Mouse (Mus musculus): Measurements from ENCODE around the gene Arhgap31. TPM values are rescaled to one million over a fixed set of nuclear protein-coding genes. Genes with fewer than 3 reads are reported as not detected.
A peak's percentile ranks its signal among the peaks of the same experiment; 100 is the strongest.

Arhgap31 gene
- polyA plus RNA-seq, 1 experiment from 2014 or later = 6.3 TPM

DNA sequence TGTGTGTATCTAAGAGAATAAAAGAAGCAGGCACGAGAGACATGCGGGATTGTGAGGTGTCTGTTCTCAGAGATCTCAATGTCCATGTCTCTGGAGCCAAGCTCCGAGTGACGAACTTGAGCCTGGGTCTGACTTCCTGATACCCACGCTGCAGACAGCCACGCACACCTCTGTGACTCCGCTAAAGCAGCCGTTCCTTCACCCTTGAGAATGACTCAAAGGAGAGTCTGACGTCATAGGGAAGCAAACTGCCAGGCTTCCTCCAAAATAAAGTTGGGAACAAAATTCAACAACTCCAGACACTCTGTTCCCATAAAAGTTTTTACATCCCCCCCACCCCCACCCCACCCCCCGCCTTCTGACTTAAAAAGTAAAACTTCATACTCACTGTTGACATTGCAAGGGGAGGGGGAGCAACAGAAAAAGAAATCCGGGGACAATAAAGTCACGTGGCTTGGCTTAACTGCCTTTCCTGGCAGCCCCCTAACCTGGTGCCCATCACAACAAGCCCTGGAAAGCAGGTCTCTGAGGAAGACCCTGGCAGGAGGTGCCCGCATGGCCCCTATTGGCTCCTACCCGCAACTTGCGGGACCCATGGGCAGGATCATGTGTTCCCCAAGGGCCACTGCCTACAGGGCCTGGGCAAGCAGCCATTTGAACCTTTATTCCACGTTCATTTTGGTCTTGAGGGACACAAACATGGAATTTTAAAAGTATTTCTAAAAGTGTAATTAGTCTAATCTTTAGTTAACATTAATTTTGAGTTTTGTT lies 12.5 kb downstream of the Arhgap31 start:
- 86% methylated on average over 16 of the region's 16 CpGs for WGBS
- Histone ChIP-seq H3K27me3 (ENCODE audit: control insufficient read depth, insufficient read depth, low read length) (no peaks in the 10 kb centered on the region), H3K27ac (replicated peaks; ENCODE audit: low read depth, low read length) (no peak overlapping the region), H3K4me3 (replicated peaks; ENCODE audit: low read depth, low read length) (no peak overlapping the region), H3K9ac (replicated peaks; ENCODE audit: low read length) (no peak overlapping the region), H3K4me2 (ENCODE audit: low read length) (no peak overlapping the region), H3K4me1 (ENCODE audit: control insufficient read depth, insufficient read depth, low read length) (0 out of 2 replicates have a peak, but pooled peaks cover 8% of the 10 kb centered on the region), H3K36me3 (ENCODE audit: control insufficient read depth, insufficient read depth, low read length) (no peaks in the 10 kb centered on the region), H3K9me3 (ENCODE audit: control insufficient read depth, low read length) (no peaks in the 10 kb centered on the region)
- no peak for DNase-seq
- ATAC-seq (ENCODE audit: low FRiP score, low TSS enrichment) = no peak

DNA sequence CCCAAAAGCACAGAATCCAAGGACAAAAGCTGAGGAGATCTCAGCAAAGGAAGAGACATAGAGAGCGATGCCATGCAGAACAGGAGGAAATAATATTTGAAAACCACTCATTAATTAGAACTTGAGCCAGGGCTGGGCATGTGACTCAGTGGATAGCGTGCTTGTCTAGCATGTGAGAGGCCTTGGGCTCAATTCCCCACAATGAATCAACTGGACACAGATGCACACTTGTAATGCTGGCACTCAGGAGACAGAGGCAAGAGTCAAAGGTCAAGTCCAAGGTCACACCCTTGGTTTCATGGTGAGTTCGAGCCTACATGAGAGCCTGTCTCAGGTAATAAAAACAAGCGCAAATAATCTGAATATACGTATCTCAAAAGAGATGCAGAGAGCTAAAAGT lies 15.5 kb downstream of the Arhgap31 start:
- Histone ChIP-seq H3K4me3 (replicated peaks; ENCODE audit: low read depth, low read length) (no peak overlapping the region), H3K4me1 (ENCODE audit: control insufficient read depth, insufficient read depth, low read length) (0 out of 2 replicates have a peak, but pooled peaks cover 8% of the 10 kb centered on the region), H3K4me2 (ENCODE audit: low read length) (no peak overlapping the region), H3K9me3 (ENCODE audit: control insufficient read depth, low read length) (no peaks in the 10 kb centered on the region), H3K36me3 (ENCODE audit: control insufficient read depth, insufficient read depth, low read length) (no peaks in the 10 kb centered on the region), H3K27ac (replicated peaks; ENCODE audit: low read depth, low read length) (no peak overlapping the region), H3K27me3 (ENCODE audit: control insufficient read depth, insufficient read depth, low read length) (no peaks in the 10 kb centered on the region), H3K9ac (replicated peaks; ENCODE audit: low read length) (no peak overlapping the region)
- DNase-seq = no peak
- no peak for ATAC-seq (ENCODE audit: low FRiP score, low TSS enrichment)
- WGBS = 86% methylated on average over 5 of the region's 5 CpGs

DNA sequence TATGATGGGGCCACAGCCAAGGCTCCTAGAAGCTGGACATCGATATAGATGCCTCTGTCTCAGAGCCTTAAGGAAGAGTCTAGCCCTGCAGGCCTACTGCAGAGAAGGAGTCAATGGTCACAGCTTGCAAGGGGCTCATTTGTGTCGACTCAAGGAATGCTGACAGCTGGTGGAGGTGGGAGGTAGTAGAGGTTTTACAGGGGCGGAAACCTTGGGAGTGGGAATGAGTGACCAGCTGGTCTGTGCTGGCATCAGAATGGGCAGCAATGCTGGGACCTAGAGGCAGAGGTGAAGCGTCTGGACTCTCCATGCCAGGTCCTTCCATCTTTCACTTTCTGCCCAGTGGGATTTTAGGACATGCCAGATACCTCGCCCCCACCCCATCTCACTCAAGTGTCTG lies 17.5 kb downstream of the Arhgap31 start:
- DNase-seq = no peak
- H3K36me3 ChIP-seq (ENCODE audit: control insufficient read depth, insufficient read depth, low read length) = no peaks in the 10 kb centered on the region
- H3K27me3 ChIP-seq (ENCODE audit: control insufficient read depth, insufficient read depth, low read length) = no peaks in the 10 kb centered on the region
- no peaks in the 10 kb centered on the region for H3K9me3 ChIP-seq (ENCODE audit: control insufficient read depth, low read length)
- H3K4me1 ChIP-seq (ENCODE audit: control insufficient read depth, insufficient read depth, low read length) = no peaks in the 10 kb centered on the region
- no peak overlapping the region for H3K4me2 ChIP-seq (ENCODE audit: low read length)
- H3K27ac ChIP-seq (replicated peaks; ENCODE audit: low read depth, low read length) = no peak overlapping the region
- 84% methylated on average over 5 of the region's 5 CpGs for WGBS
- H3K9ac ChIP-seq (replicated peaks; ENCODE audit: low read length) = no peak overlapping the region
- no peak for ATAC-seq (ENCODE audit: low FRiP score, low TSS enrichment)
- no peak overlapping the region for H3K4me3 ChIP-seq (replicated peaks; ENCODE audit: low read depth, low read length)

DNA sequence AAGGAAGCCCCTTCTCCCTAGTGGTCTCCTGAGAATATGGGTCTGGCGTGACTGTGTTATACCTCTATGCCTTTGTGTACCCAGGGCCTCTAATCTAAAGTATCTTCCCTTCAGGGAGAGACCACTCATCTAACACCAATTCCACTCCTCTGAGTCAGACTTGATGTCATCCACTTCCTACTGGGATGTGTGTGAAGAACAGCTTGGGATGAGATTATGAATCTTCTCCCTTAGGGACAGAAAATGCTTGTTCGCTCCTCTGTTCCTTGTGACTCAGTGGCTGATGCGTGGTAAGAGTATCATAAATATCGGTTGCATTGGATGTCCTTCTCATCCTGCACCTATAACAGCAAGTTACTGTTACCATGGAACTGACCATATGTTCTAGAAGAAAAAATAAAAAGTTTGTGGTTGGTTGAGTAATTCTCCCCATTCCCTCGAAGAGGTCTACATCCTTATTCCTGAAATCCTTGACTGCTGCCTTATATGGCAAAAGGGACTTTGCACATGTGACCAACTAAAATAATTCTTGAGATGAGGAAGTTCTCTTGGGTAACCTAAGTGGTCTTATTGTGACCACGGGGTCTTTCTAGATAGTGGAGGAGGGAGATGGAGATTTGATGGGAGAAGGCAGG lies 18.1 kb downstream of the Arhgap31 start:
- DNase-seq (no peak), ATAC-seq (ENCODE audit: low FRiP score, low TSS enrichment) (no peak)
- WGBS = 95% methylated on average over 6 of the region's 6 CpGs
- Histone ChIP-seq H3K4me1 (ENCODE audit: control insufficient read depth, insufficient read depth, low read length) (no peaks in the 10 kb centered on the region), H3K27me3 (ENCODE audit: control insufficient read depth, insufficient read depth, low read length) (no peaks in the 10 kb centered on the region), H3K4me3 (replicated peaks; ENCODE audit: low read depth, low read length) (no peak overlapping the region), H3K9me3 (ENCODE audit: control insufficient read depth, low read length) (no peaks in the 10 kb centered on the region), H3K36me3 (ENCODE audit: control insufficient read depth, insufficient read depth, low read length) (no peaks in the 10 kb centered on the region), H3K4me2 (ENCODE audit: low read length) (no peak overlapping the region), H3K27ac (replicated peaks; ENCODE audit: low read depth, low read length) (no peak overlapping the region), H3K9ac (replicated peaks; ENCODE audit: low read length) (no peak overlapping the region)

DNA sequence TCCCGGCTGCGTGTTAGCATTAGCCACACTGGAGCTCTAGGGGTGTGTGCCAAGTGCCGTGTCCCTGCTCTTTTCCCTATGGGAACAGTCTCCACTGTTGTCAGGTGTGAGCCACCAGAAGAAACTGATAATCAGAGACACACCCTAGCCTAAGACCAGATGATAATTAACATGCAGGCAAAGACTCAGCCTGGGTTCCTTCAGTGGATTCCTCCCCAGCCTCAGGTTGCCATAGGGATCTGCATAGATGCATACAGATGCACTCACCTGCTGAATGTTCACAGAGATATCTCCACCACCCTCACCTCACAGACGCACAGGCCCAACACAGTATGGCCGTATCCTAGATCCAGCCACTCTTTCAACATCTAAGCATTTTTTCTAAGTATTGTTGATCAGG lies 22.6 kb downstream of the Arhgap31 start:
- Histone ChIP-seq H3K27ac (replicated peaks; ENCODE audit: low read depth, low read length) (no peak overlapping the region), H3K4me3 (replicated peaks; ENCODE audit: low read depth, low read length) (no peak overlapping the region), H3K9me3 (ENCODE audit: control insufficient read depth, low read length) (no peaks in the 10 kb centered on the region), H3K36me3 (ENCODE audit: control insufficient read depth, insufficient read depth, low read length) (no peaks in the 10 kb centered on the region), H3K4me1 (ENCODE audit: control insufficient read depth, insufficient read depth, low read length) (no peaks in the 10 kb centered on the region), H3K27me3 (ENCODE audit: control insufficient read depth, insufficient read depth, low read length) (no peaks in the 10 kb centered on the region), H3K9ac (replicated peaks; ENCODE audit: low read length) (no peak overlapping the region), H3K4me2 (ENCODE audit: low read length) (no peak overlapping the region)
- 85% methylated on average over 5 of the region's 5 CpGs for WGBS
- ATAC-seq (ENCODE audit: low FRiP score, low TSS enrichment) (no peak), DNase-seq (no peak)

DNA sequence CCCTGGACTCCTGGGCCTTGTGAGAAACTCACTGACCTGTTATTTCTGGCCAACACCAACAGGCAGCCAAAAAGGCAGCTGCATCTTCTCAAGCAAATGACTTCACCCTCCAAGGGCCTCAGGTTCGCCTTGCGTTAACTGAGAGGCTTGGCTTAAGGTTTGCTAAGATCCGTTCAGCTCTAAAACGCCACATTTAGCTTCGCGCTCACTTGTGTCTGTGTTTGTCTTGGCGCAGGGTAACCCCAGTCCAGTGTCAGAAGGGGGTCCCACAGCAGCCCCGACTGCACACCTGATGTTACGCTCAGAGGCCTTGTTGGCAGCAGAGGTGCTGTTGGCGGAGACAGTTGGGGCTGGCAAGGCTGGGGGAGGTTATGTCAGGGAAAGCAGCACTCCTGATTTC lies 23.3 kb downstream of the Arhgap31 start:
- DNase-seq (no peak), ATAC-seq (ENCODE audit: low FRiP score, low TSS enrichment) (no peak)
- Histone ChIP-seq H3K27ac (replicated peaks; ENCODE audit: low read depth, low read length) (no peak overlapping the region), H3K9ac (replicated peaks; ENCODE audit: low read length) (no peak overlapping the region), H3K36me3 (ENCODE audit: control insufficient read depth, insufficient read depth, low read length) (no peaks in the 10 kb centered on the region), H3K27me3 (ENCODE audit: control insufficient read depth, insufficient read depth, low read length) (no peaks in the 10 kb centered on the region), H3K9me3 (ENCODE audit: control insufficient read depth, low read length) (no peaks in the 10 kb centered on the region), H3K4me3 (replicated peaks; ENCODE audit: low read depth, low read length) (no peak overlapping the region), H3K4me2 (ENCODE audit: low read length) (no peak overlapping the region), H3K4me1 (ENCODE audit: control insufficient read depth, insufficient read depth, low read length) (no peaks in the 10 kb centered on the region)
- WGBS = 91% methylated on average over 10 of the region's 10 CpGs

DNA sequence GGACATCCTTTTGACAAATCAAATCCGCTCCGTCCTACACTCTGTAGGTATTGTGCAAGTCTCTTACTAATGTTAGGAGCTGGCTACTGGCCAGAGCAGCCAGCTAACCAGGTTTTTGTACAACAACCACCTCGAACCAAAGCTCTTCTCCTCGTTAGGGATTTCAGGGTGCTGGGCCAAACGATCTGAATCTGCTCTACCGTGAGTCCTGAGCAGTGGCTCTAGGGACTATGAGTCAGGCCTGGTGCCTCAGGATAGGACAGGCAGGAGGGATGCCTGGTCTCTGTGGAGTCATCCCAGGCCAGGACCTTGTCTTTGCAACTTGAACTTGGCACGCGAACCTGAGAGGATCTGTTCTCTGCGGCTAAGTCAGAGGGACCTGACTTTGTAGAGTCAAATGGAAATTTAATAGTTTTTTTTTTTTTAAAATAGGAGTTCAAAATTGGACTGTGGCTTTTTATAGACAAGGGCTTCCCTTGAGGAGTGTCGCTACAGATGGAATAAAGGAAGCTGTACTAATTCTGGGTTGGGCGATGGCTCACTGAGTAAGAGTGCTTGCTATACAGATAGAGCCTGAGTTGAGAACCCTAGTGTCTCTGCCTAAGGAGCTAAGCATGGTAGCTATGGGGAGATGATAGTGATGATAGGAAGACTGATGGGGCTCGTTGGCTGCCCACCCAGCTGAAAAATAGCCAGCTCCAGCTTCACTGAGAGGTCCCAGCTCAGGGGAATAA lies 24.4 kb downstream of the Arhgap31 start:
- 90% methylated on average over 12 of the region's 12 CpGs for WGBS
- Histone ChIP-seq H3K4me1 (ENCODE audit: control insufficient read depth, insufficient read depth, low read length) (no peaks in the 10 kb centered on the region), H3K36me3 (ENCODE audit: control insufficient read depth, insufficient read depth, low read length) (no peaks in the 10 kb centered on the region), H3K9ac (replicated peaks; ENCODE audit: low read length) (no peak overlapping the region), H3K27ac (replicated peaks; ENCODE audit: low read depth, low read length) (no peak overlapping the region), H3K9me3 (ENCODE audit: control insufficient read depth, low read length) (no peaks in the 10 kb centered on the region), H3K4me3 (replicated peaks; ENCODE audit: low read depth, low read length) (no peak overlapping the region), H3K4me2 (ENCODE audit: low read length) (no peak overlapping the region), H3K27me3 (ENCODE audit: control insufficient read depth, insufficient read depth, low read length) (no peaks in the 10 kb centered on the region)
- ATAC-seq (ENCODE audit: low FRiP score, low TSS enrichment) (no peak), DNase-seq (no peak)

DNA sequence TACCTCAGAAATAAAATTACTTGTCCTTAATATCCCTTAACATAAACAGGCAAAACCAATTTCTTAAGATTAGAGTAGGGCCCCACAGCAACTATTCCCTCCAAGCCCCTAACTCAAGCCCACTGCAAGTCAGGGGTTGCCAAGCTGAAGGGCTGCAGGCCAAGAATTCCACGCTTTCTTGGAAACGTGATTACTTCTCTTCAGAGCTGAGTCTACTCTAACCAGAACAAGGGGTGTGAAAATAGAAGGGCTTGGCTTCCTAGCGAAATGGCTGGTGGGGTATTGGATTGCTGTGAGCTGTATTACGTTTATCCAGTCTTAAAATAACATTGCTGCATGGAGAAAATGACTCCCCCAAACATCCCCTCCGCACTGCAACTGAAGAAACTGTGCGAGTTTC lies 25.4 kb downstream of the Arhgap31 start:
- Histone ChIP-seq H3K9me3 (ENCODE audit: control insufficient read depth, low read length) (no peaks in the 10 kb centered on the region), H3K27ac (replicated peaks; ENCODE audit: low read depth, low read length) (no peak overlapping the region), H3K4me2 (ENCODE audit: low read length) (no peak overlapping the region), H3K27me3 (ENCODE audit: control insufficient read depth, insufficient read depth, low read length) (no peaks in the 10 kb centered on the region), H3K9ac (replicated peaks; ENCODE audit: low read length) (no peak overlapping the region), H3K36me3 (ENCODE audit: control insufficient read depth, insufficient read depth, low read length) (no peaks in the 10 kb centered on the region), H3K4me3 (replicated peaks; ENCODE audit: low read depth, low read length) (no peak overlapping the region), H3K4me1 (ENCODE audit: control insufficient read depth, insufficient read depth, low read length) (no peaks in the 10 kb centered on the region)
- no peak for ATAC-seq (ENCODE audit: low FRiP score, low TSS enrichment)
- peak; percentile 63 for DNase-seq
- WGBS = 59% methylated on average over 6 of the region's 6 CpGs

Measured in midbrain, embryonic 14.5 days (tissue).